31 mouse cellular contexts compared by ENCODE assay signal in genomic region chr12:85071043-85071442, GRCm38 (mm10). TPM values are rescaled to one million over a fixed set of nuclear protein-coding genes. Genes with fewer than 3 reads are reported as not detected.
"Had no signal": no experiment of that assay in that cellular context is flagged by ENCODE, and none has a peak within 500 bp of the region (broad histone marks: within the 10 kb centered on the region; RNA-seq: fewer than 3 reads in every experiment).

No protein-coding gene starts in this region.

- DNase-seq: left cerebral cortex, postnatal 4 days; liver; liver, embryonic 13.5 days; liver, postnatal 0 days; lung, adult 18-20 months; lung, adult 2 months; lung, embryonic 14.5 days; lung, postnatal 10 days; lung, postnatal 14 days; lung, postnatal 36 days; lung, postnatal 4 days had no signal

- H3K4me1 ChIP-seq: limb, embryonic 10.5 days; limb, embryonic 12.5 days; limb, embryonic 13.5 days; limb, embryonic 15.5 days; liver, embryonic 12.5 days; liver, embryonic 13.5 days; liver, embryonic 15.5 days; lung, embryonic 15.5 days; megakaryocyte, embryonic 14.5 days; midbrain, embryonic 10.5 days; midbrain, embryonic 12.5 days; midbrain, embryonic 13.5 days; midbrain, embryonic 15.5 days; neural tube, embryonic 12.5 days had no signal

- H3K27me3 ChIP-seq: limb, embryonic 12.5 days; limb, embryonic 13.5 days; limb, embryonic 15.5 days; liver, embryonic 12.5 days; liver, embryonic 13.5 days; liver, embryonic 15.5 days; lung, embryonic 15.5 days; megakaryocyte, embryonic 14.5 days; midbrain, embryonic 12.5 days; midbrain, embryonic 13.5 days; midbrain, embryonic 15.5 days; neural tube, embryonic 12.5 days had no signal

- H3K4me3 ChIP-seq: limb, embryonic 10.5 days; limb, embryonic 12.5 days; limb, embryonic 13.5 days; limb, embryonic 15.5 days; liver, embryonic 12.5 days; liver, embryonic 13.5 days; liver, embryonic 15.5 days; lung, embryonic 15.5 days; megakaryocyte, embryonic 14.5 days; midbrain, embryonic 10.5 days; midbrain, embryonic 12.5 days; midbrain, embryonic 13.5 days; midbrain, embryonic 15.5 days; myocyte; neural tube, embryonic 12.5 days had no signal

- H3K9ac ChIP-seq: limb, embryonic 12.5 days; limb, embryonic 13.5 days; limb, embryonic 15.5 days; liver, embryonic 12.5 days; liver, embryonic 13.5 days; liver, embryonic 14.5 days; liver, embryonic 15.5 days; liver, postnatal 0 days; lung, embryonic 14.5 days; lung, embryonic 15.5 days; midbrain, embryonic 12.5 days; midbrain, embryonic 13.5 days; midbrain, embryonic 15.5 days; neural tube, embryonic 12.5 days had no signal

- H3K27ac ChIP-seq: limb, embryonic 10.5 days; limb, embryonic 12.5 days; limb, embryonic 13.5 days; limb, embryonic 15.5 days; liver, embryonic 12.5 days; liver, embryonic 13.5 days; liver, embryonic 14.5 days; liver, embryonic 15.5 days; lung, embryonic 15.5 days; macrophage; midbrain, embryonic 10.5 days; midbrain, embryonic 12.5 days; midbrain, embryonic 13.5 days; midbrain, embryonic 15.5 days; neural tube, embryonic 12.5 days had no signal

- ATAC-seq: liver, embryonic 12.5 days; liver, postnatal 0 days; lung, postnatal 0 days; midbrain, embryonic 13.5 days; midbrain, embryonic 15.5 days; midbrain, embryonic 16.5 days had no signal

- H3K9me3 ChIP-seq: limb, embryonic 10.5 days; limb, embryonic 12.5 days; limb, embryonic 13.5 days; limb, embryonic 15.5 days; liver, embryonic 12.5 days; liver, embryonic 13.5 days; liver, embryonic 15.5 days; lung, embryonic 15.5 days; megakaryocyte, embryonic 14.5 days; midbrain, embryonic 10.5 days; midbrain, embryonic 12.5 days; midbrain, embryonic 13.5 days; midbrain, embryonic 15.5 days; neural tube, embryonic 12.5 days had no signal

- H3K4me2 ChIP-seq: limb, embryonic 12.5 days; limb, embryonic 13.5 days; limb, embryonic 15.5 days; liver, embryonic 11.5 days; liver, embryonic 12.5 days; liver, embryonic 13.5 days; liver, embryonic 15.5 days; lung, embryonic 14.5 days; lung, embryonic 15.5 days; midbrain, embryonic 12.5 days; midbrain, embryonic 13.5 days; midbrain, embryonic 15.5 days; neural tube, embryonic 12.5 days had no signal

RNA-seq across cellular contexts. Expression of gene Prox2, which starts 39.5 kb away (rescaled TPM):
- total RNA-seq: monocyte, adult 5-6 weeks had no signal
